Mouse (Mus musculus): ENCODE measurements around the gene Prr15l. TPM values are rescaled to one million over a fixed set of nuclear protein-coding genes. Genes with fewer than 3 reads are reported as not detected.

Gene Prr15l
- polyA plus RNA-seq, 1 experiment, result not detected

- H3K27ac ChIP-seq (ENCODE audit: insufficient read depth, low read length), result no peak overlapping the region
- peaks cover 11% of the 10 kb centered on the region; the same call in 1 of the 2 replicates for H3K4me1 ChIP-seq (ENCODE audit: control insufficient read depth, insufficient read depth, low read length)
- TF ChIP-seq CTCF (IDR thresholded peaks at IDR 0.05; ENCODE audit: borderline replicate concordance, insufficient read depth, low read length), result no peak
- TF ChIP-seq POLR2A (IDR thresholded peaks at IDR 0.05; ENCODE audit: low read depth, low read length), result no peak
- H3K4me3 ChIP-seq (ENCODE audit: insufficient read depth, low read length), result no peak overlapping the region
Observed at GRCm38 (mm10) chr11:96979329-96979728, 51.4 kb downstream of the Prr15l start.

- TF ChIP-seq POLR2A (IDR thresholded peaks at IDR 0.05; ENCODE audit: low read depth, low read length), result no peak
- TF ChIP-seq CTCF (IDR thresholded peaks at IDR 0.05; ENCODE audit: borderline replicate concordance, insufficient read depth, low read length), result no peak
- no peak overlapping the region for H3K27ac ChIP-seq (ENCODE audit: insufficient read depth, low read length)
Observed at GRCm38 (mm10) chr11:96980021-96980420, 52.1 kb downstream of the Prr15l start.

DNA sequence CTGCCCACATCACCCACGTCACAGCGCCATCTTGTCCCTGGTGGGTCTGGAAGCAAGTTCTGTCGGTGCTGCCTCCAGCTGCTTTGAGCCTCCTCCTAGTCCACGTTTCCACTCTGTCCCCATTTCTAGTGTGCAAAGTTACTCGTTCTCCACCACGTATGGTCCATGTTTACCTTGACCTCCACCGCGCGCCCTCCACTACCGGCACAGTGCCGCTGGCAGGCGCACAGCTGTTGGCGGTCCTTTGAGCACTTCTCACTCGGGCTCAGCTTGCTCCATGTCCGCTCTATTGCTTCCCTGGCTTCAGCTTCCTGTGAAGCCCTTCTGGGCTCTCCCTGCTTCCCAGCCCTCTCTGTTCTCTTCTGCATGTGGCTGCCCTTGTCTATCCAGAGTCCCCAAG is 53.6 kb downstream of the Prr15l start:
- Histone ChIP-seq H3K4me1 (ENCODE audit: control insufficient read depth, insufficient read depth, low read length) (0 out of 2 replicates have a peak, but pooled peaks cover 2% of the 10 kb centered on the region), H3K27ac (ENCODE audit: insufficient read depth, low read length) (no peak overlapping the region), H3K4me3 (ENCODE audit: insufficient read depth, low read length) (no peak overlapping the region)
- TF ChIP-seq POLR2A (IDR thresholded peaks at IDR 0.05; ENCODE audit: low read depth, low read length), result no peak
- TF ChIP-seq CTCF (IDR thresholded peaks at IDR 0.05; ENCODE audit: borderline replicate concordance, insufficient read depth, low read length), result no peak

More at GRCm38 (mm10) chr11:96980021-96980420, 52.1 kb downstream of the Prr15l start:
- H3K4me3 ChIP-seq (ENCODE audit: insufficient read depth, low read length), result no peak overlapping the region
- H3K4me1 ChIP-seq (ENCODE audit: control insufficient read depth, insufficient read depth, low read length), result peaks cover 11% of the 10 kb centered on the region; the same call in 1 of the 2 replicates

GRCm38 (mm10) chr11:96982355-96982754 is 54.5 kb downstream of the Prr15l start:
- Histone ChIP-seq H3K4me3 (ENCODE audit: insufficient read depth, low read length) (no peak overlapping the region), H3K27ac (ENCODE audit: insufficient read depth, low read length) (no peak overlapping the region), H3K4me1 (ENCODE audit: control insufficient read depth, insufficient read depth, low read length) (0 out of 2 replicates have a peak, but pooled peaks cover 2% of the 10 kb centered on the region)
- TF ChIP-seq CTCF (IDR thresholded peaks at IDR 0.05; ENCODE audit: borderline replicate concordance, insufficient read depth, low read length) (peak; percentile 83), POLR2A (IDR thresholded peaks at IDR 0.05; ENCODE audit: low read depth, low read length) (no peak)

- no peak for TF ChIP-seq CTCF (IDR thresholded peaks at IDR 0.05; ENCODE audit: borderline replicate concordance, insufficient read depth, low read length)
- TF ChIP-seq POLR2A (IDR thresholded peaks at IDR 0.05; ENCODE audit: low read depth, low read length), result no peak
- no peak within 1 kb of the TSS for H3K27ac ChIP-seq (ENCODE audit: insufficient read depth, low read length)
- no peak within 1 kb of the TSS for H3K4me3 ChIP-seq (ENCODE audit: insufficient read depth, low read length)
- H3K4me1 ChIP-seq (ENCODE audit: control insufficient read depth, insufficient read depth, low read length), result 0 out of 2 replicates have a peak, but pooled peaks cover 2% of the 10 kb centered on the region
Observed at GRCm38 (mm10) chr11:96982859-96983258, 55.0 kb downstream of the Prr15l start, which contains the start of gene Sp2. Gene Sp2, minus strand, starts transcription at chr11:96982959.

DNA sequence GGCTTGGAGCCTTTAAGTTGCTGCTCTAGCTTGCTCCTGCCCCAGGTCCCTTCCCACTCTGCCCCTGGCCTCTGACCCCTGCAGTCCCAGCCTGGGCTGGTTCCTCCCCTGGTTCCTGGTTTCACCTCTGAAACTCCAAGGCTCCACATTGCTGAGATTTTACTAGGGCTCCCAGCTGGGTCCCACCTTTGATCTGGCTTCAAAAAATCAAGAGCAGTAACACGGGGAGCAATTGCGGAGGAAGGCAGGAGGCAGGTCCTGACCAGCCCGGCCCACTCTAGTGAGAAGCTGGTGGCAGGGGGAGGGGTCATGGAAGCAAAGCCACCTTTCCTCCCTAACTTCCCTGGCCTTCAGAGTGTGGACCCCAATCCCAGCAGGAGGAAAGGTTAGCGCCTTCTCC is 57.0 kb downstream of the Prr15l start:
- Histone ChIP-seq H3K4me3 (ENCODE audit: insufficient read depth, low read length) (no peak overlapping the region), H3K4me1 (ENCODE audit: control insufficient read depth, insufficient read depth, low read length) (no peaks in the 10 kb centered on the region), H3K27ac (ENCODE audit: insufficient read depth, low read length) (no peak overlapping the region)
- no peak for TF ChIP-seq CTCF (IDR thresholded peaks at IDR 0.05; ENCODE audit: borderline replicate concordance, insufficient read depth, low read length)
- TF ChIP-seq POLR2A (IDR thresholded peaks at IDR 0.05; ENCODE audit: low read depth, low read length), result no peak

DNA sequence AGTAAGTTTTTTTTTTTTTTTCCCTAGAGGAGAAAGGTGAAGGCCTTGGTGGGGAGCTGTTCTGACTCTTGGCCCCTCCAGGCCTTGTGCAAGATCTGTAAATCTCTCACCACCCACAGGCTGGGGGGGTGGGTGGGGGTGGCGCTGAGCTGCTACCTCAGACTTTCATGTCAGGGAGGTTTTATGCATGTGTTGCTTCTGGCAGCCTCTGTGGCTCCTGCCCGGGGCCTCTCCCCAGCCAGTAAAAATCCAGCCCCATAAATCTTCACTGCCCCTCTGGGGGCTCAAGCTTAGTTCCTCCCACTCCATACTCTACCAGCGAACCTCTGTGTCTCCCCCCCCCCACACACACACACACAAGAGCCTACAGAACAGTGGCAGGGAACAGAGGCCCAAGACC is 58.6 kb downstream of the Prr15l start:
- Histone ChIP-seq H3K27ac (ENCODE audit: insufficient read depth, low read length) (no peak overlapping the region), H3K4me1 (ENCODE audit: control insufficient read depth, insufficient read depth, low read length) (no peaks in the 10 kb centered on the region), H3K4me3 (ENCODE audit: insufficient read depth, low read length) (no peak overlapping the region)
- no peak for TF ChIP-seq CTCF (IDR thresholded peaks at IDR 0.05; ENCODE audit: borderline replicate concordance, insufficient read depth, low read length)
- no peak for TF ChIP-seq POLR2A (IDR thresholded peaks at IDR 0.05; ENCODE audit: low read depth, low read length)

Other genes starting within 250 kb of the Prr15l start
- gene Snx11, start 150.5 kb upstream of the Prr15l start, polyA plus RNA-seq (2011; ENCODE audit: insufficient read length, low read depth, missing spikeins), result 31.1 and 32.5 TPM in 2 replicates
- 61.1 and 90.9 TPM in 2 replicates for gene Cbx1, start 139.0 kb upstream of the Prr15l start, polyA plus RNA-seq (2011; ENCODE audit: insufficient read length, low read depth, missing spikeins)
- 370 and 371 TPM in 2 replicates for gene Nfe2l1, start 98.1 kb upstream of the Prr15l start, polyA plus RNA-seq (2011; ENCODE audit: insufficient read length, low read depth, missing spikeins)
- gene Copz2, start 78.2 kb upstream of the Prr15l start, polyA plus RNA-seq (2011; ENCODE audit: insufficient read length, low read depth, missing spikeins), result 172 and 187 TPM in 2 replicates
- 47.6 and 55.7 TPM in 2 replicates for gene Cdk5rap3, start 11.6 kb upstream of the Prr15l start, polyA plus RNA-seq (2011; ENCODE audit: insufficient read length, low read depth, missing spikeins)
- gene Pnpo, start 15.9 kb downstream of the Prr15l start, polyA plus RNA-seq (2011; ENCODE audit: insufficient read length, low read depth, missing spikeins), result 6.8 and 8.3 TPM in 2 replicates
- 11.9 and 12.3 TPM in 2 replicates for gene Sp2, start 54.9 kb downstream of the Prr15l start, polyA plus RNA-seq (2011; ENCODE audit: insufficient read length, low read depth, missing spikeins)
- 0.33 and 0.35 TPM in 2 replicates for gene Sp6, start 85.3 kb downstream of the Prr15l start, polyA plus RNA-seq (2011; ENCODE audit: insufficient read length, low read depth, missing spikeins)
- 6.9 and 9.7 TPM in 2 replicates for gene Scrn2, start 101.8 kb downstream of the Prr15l start, polyA plus RNA-seq (2011; ENCODE audit: insufficient read length, low read depth, missing spikeins)
- gene Lrrc46, start 113.3 kb downstream of the Prr15l start, polyA plus RNA-seq (2011; ENCODE audit: insufficient read length, low read depth, missing spikeins), result 0.65 and 0.87 TPM in 2 replicates
- gene Mrpl10, start 113.5 kb downstream of the Prr15l start, polyA plus RNA-seq (2011; ENCODE audit: insufficient read length, low read depth, missing spikeins), result 62.8 and 64.8 TPM in 2 replicates
- gene Osbpl7, start 122.5 kb downstream of the Prr15l start, polyA plus RNA-seq (2011; ENCODE audit: insufficient read length, low read depth, missing spikeins), result 7.3 and 9.7 TPM in 2 replicates
- not detected in 2 replicates for gene Tbx21, start 187.2 kb downstream of the Prr15l start, polyA plus RNA-seq (2011; ENCODE audit: insufficient read length, low read depth, missing spikeins)
- 12.1 and 13.6 TPM in 2 replicates for gene Tbkbp1, start 223.4 kb downstream of the Prr15l start, polyA plus RNA-seq (2011; ENCODE audit: insufficient read length, low read depth, missing spikeins)

Measured in embryonic fibroblast, embryonic 13.5 days (primary cell).